Mouse (Mus musculus): Measurements from ENCODE around the gene Fhit. TPM values are rescaled to one million over a fixed set of nuclear protein-coding genes. Genes with fewer than 3 reads are reported as not detected.
A peak's percentile ranks its signal among the peaks of the same experiment; 100 is the strongest.
"Not testable (repeated sequence)": the region's sequence is repeated elsewhere in the genome, so short reads cannot be mapped to it uniquely, and the experiment has no call there.

The Fhit gene
- polyA plus RNA-seq, 1 experiment from 2014 or later: 4.6 TPM

- Histone ChIP-seq H3K27ac (no peak overlapping the region), H3K27me3 (replicated peaks) (no peaks in the 10 kb centered on the region), H3K4me3 (no peak overlapping the region), H3K36me3 (no peaks in the 10 kb centered on the region), H3K4me2 (replicated peaks) (no peak overlapping the region), H3K9ac (no peak overlapping the region), H3K4me1 (no peaks in the 10 kb centered on the region), H3K9me3 (no peaks in the 10 kb centered on the region)
- ATAC-seq (ENCODE audit: low FRiP score, low read depth): no peak
- 88% methylated on average over 3 of the region's 3 CpGs for WGBS
These were observed 76.2 kb downstream of the Fhit start for GRCm38 (mm10) chr14:11085596-11085995.

DNA sequence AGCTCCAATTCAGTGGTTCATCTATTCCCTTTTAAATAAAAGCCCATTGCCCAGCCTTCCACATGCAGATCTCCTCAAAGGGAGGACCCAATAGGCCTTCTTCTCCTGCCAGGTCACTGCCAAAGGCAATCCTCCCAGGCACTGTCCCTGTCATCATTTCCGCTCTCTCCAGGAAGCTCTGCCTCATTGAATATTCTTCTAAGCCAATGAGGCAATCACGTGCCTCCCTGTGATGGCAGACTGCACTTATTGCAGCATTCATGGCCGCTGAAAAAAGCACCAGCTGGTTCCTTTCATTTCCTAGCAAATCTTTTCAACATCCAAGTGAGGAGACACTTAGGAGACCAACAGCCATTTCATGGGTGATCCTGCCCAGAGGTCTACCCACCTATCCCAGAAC, 77.9 kb downstream of the Fhit start:
- Histone ChIP-seq H3K9me3 (no peaks in the 10 kb centered on the region), H3K4me3 (no peak overlapping the region), H3K4me2 (replicated peaks) (no peak overlapping the region), H3K9ac (no peak overlapping the region), H3K27ac (no peak overlapping the region), H3K27me3 (replicated peaks) (no peaks in the 10 kb centered on the region), H3K4me1 (no peaks in the 10 kb centered on the region), H3K36me3 (no peaks in the 10 kb centered on the region)
- ATAC-seq (ENCODE audit: low FRiP score, low read depth): no peak; the same call in 1 of the 2 replicates
- WGBS: 24% methylated on average over 3 of the region's 3 CpGs

DNA sequence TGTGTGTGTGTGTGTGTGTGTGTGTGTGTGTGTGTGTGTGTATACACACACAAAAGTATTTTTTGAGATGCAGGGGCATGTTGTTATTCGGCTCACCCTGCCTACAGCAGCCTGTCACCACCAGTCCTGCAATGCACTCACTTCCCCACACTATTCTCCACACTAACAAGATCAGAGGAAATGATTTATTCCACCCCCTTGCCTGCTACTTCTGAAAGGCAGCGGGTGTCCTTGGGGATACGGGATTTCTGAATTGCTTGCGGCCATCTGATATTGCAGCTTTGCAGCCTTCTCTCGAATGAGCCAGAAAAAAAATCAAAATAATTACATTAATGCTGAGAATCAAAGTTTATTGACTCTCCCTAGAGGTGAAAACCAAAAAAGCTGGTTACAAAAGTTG, 78.4 kb downstream of the Fhit start:
- WGBS: 53% methylated on average over 5 of the region's 5 CpGs
- no peaks in the 10 kb centered on the region for H3K36me3 ChIP-seq
- no peak overlapping the region for H3K4me2 ChIP-seq (replicated peaks)
- H3K4me1 ChIP-seq: no peaks in the 10 kb centered on the region
- H3K9ac ChIP-seq: no peak overlapping the region
- H3K27ac ChIP-seq: no peak overlapping the region
- H3K4me3 ChIP-seq: no peak overlapping the region
- 0 out of 2 replicates have a peak, but pooled peaks have one; percentile 50 for ATAC-seq (ENCODE audit: low FRiP score, low read depth)
- no peaks in the 10 kb centered on the region for H3K9me3 ChIP-seq
- H3K27me3 ChIP-seq (replicated peaks): no peaks in the 10 kb centered on the region

GRCm38 (mm10) chr14:11063594-11063993, 98.2 kb downstream of the Fhit start:
- no peak overlapping the region for H3K9ac ChIP-seq
- 63% methylated on average over 2 of the region's 2 CpGs for WGBS
- no peak for ATAC-seq (ENCODE audit: low FRiP score, low read depth)
- no peak overlapping the region for H3K4me2 ChIP-seq (replicated peaks)
- no peaks in the 10 kb centered on the region for H3K36me3 ChIP-seq
- no peaks in the 10 kb centered on the region for H3K9me3 ChIP-seq
- no peak overlapping the region for H3K4me3 ChIP-seq
- no peaks in the 10 kb centered on the region for H3K27me3 ChIP-seq (replicated peaks)
- H3K4me1 ChIP-seq: no peaks in the 10 kb centered on the region
- H3K27ac ChIP-seq: no peak overlapping the region

DNA sequence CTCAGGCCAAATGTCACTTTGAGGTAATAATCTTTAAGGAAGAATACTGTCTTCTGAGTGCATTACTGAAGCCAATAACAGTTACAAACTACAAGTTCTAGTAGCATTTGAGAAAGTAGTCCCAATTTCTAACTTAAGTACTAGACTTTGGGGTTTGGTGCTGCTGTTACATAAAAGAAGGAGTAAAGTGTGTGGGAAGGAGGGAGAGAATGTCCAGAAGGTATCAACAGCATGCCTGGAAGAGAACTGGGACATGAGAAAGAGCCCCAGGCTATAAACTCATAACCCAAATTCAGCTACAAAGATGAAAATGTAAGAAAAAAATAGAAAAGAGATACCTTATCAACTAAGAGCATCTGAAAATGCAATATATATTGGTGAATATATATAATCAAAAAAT, 101.6 kb downstream of the Fhit start:
- no peak for ATAC-seq (ENCODE audit: low FRiP score, low read depth)
- no peak overlapping the region for H3K4me2 ChIP-seq (replicated peaks)
- no peaks in the 10 kb centered on the region for H3K36me3 ChIP-seq
- no peak overlapping the region for H3K9ac ChIP-seq
- no peaks in the 10 kb centered on the region for H3K4me1 ChIP-seq
- H3K4me3 ChIP-seq: no peak overlapping the region
- no peaks in the 10 kb centered on the region for H3K9me3 ChIP-seq
- H3K27me3 ChIP-seq (replicated peaks): no peaks in the 10 kb centered on the region
- no peak overlapping the region for H3K27ac ChIP-seq

DNA sequence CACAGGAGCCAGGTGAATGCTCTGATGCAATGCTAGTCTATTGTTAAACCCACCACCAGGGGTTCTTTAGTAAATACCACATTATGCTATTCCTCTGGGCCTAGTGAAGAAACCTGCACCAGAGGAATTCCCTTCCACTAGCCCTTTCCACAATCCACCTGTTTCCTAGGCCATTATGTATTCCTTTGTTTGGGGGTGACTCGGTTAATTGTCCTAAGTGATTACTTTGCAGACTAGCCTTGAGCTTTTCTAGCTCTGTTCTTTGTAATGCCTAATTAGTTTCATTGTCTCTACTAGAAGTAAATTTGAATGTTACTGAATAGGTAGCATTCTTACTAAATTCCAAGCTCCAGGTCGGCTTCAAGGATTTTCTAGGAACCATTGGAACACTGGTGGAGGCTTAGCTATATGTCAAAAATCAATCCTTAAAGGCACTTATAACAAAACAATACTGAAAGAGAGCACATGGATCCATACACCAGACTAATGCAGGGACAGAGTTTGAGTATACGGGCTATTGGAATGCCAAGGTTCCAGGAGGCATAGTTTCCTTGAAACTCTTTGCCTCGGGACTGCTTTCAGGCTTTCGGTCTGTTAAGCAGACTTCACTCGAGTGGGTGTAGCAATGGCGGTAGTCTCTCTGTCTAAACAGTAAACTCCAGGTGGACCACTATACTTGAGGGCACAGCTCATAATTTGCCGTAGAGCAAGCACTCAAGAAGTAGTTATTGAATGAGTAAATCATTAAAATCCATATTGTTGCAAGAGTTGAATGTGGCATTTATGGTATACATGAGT, 122.1 kb downstream of the Fhit start:
- not testable (repeated sequence) for H3K4me2 ChIP-seq (replicated peaks); H3K4me3 ChIP-seq; H3K27ac ChIP-seq; H3K36me3 ChIP-seq; H3K27me3 ChIP-seq (replicated peaks); H3K9me3 ChIP-seq; ATAC-seq (ENCODE audit: low FRiP score, low read depth); H3K4me1 ChIP-seq; H3K9ac ChIP-seq
- WGBS: 63% methylated on average over 8 of the region's 8 CpGs

DNA sequence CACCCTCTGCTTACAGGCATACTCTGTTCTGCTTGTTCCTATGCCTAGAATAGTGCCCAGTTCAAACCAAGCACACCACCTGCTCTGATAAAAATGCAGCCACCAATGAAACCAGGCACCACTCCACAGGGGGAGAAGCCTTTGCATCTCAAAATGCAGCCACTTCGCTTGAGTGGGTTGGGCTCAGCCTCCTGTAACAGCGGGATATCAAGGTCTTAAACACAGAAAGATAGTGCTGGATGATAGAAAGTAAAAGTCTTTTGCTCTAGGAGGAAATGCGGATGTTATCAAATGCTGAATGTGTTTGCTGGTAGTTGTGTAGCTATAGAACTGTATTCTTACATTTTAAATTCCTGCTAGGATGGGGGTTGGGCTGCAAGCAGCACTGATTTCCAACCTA, 140.4 kb downstream of the Fhit start:
- no peak overlapping the region for H3K4me2 ChIP-seq (replicated peaks)
- H3K9me3 ChIP-seq: no peaks in the 10 kb centered on the region
- no peak for ATAC-seq (ENCODE audit: low FRiP score, low read depth)
- no peak overlapping the region for H3K4me3 ChIP-seq
- H3K9ac ChIP-seq: no peak overlapping the region
- no peaks in the 10 kb centered on the region for H3K4me1 ChIP-seq
- H3K27ac ChIP-seq: no peak overlapping the region
- WGBS: 25% methylated on average over 3 of the region's 3 CpGs
- H3K27me3 ChIP-seq (replicated peaks): no peaks in the 10 kb centered on the region
- H3K36me3 ChIP-seq: no peaks in the 10 kb centered on the region

DNA sequence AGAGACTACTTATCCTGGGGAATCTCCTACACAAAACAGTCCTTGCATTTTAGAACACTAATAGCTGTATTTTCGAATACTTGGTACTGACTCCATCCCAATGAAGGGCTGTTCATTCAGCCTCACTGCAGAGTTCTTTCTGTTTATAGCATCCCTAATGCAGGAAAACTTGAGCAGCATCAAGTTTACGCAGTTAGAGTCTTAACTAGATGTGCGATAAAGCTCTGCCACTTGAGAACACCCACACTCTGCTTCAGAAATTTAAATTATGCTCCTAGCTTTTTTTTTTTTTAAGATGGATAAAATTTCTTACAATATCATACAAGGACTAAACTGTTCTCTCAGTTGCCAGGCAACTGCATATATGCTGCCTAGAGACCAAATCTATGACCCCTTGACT, 183.2 kb downstream of the Fhit start:
- 90% methylated on average over 3 of the region's 3 CpGs for WGBS
- no peak overlapping the region for H3K9ac ChIP-seq

GRCm38 (mm10) chr14:10941647-10942046, 220.2 kb downstream of the Fhit start:
- 88% methylated on average over 1 of the region's 1 CpGs for WGBS
- Histone ChIP-seq H3K4me3 (no peak overlapping the region), H3K27ac (no peak overlapping the region), H3K4me2 (replicated peaks) (no peak overlapping the region), H3K9ac (no peak overlapping the region), H3K36me3 (no peaks in the 10 kb centered on the region), H3K27me3 (replicated peaks) (no peaks in the 10 kb centered on the region), H3K9me3 (no peaks in the 10 kb centered on the region), H3K4me1 (no peaks in the 10 kb centered on the region)
- ATAC-seq (ENCODE audit: low FRiP score, low read depth): no peak

More for the DNA sequence above, 183.2 kb downstream of the Fhit start:
- H3K36me3 ChIP-seq: no peaks in the 10 kb centered on the region
- no peaks in the 10 kb centered on the region for H3K4me1 ChIP-seq
- H3K27ac ChIP-seq: no peak overlapping the region
- H3K4me3 ChIP-seq: no peak overlapping the region
- H3K4me2 ChIP-seq (replicated peaks): no peak overlapping the region
- no peaks in the 10 kb centered on the region for H3K27me3 ChIP-seq (replicated peaks)
- H3K9me3 ChIP-seq: no peaks in the 10 kb centered on the region
- ATAC-seq (ENCODE audit: low FRiP score, low read depth): no peak

DNA sequence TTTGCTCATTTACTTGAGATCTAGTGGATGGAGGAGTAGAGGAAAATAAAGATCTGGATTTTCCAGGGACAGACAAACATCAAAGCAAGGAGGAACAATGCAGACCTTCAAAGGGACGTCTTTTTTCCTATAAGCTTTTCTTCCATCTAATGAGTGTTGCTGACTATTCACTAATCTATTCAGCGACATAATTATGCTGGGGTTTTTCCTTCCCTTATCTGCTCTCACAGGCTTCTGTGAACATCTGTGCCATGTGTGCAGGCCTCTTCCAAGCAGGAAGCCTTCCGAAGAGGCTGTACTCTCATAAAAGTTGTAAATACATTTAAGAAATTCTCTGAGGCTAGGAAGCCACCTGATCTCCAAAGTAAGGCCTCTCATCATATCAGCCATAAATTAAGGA, 228.2 kb downstream of the Fhit start:
- no peaks in the 10 kb centered on the region for H3K4me1 ChIP-seq
- no peak overlapping the region for H3K4me3 ChIP-seq
- no peaks in the 10 kb centered on the region for H3K36me3 ChIP-seq
- no peak overlapping the region for H3K27ac ChIP-seq
- ATAC-seq (ENCODE audit: low FRiP score, low read depth): no peak
- H3K27me3 ChIP-seq (replicated peaks): no peaks in the 10 kb centered on the region
- H3K9me3 ChIP-seq: no peaks in the 10 kb centered on the region
- WGBS: 22% methylated on average over 3 of the region's 3 CpGs
- H3K9ac ChIP-seq: no peak overlapping the region
- no peak overlapping the region for H3K4me2 ChIP-seq (replicated peaks)

DNA sequence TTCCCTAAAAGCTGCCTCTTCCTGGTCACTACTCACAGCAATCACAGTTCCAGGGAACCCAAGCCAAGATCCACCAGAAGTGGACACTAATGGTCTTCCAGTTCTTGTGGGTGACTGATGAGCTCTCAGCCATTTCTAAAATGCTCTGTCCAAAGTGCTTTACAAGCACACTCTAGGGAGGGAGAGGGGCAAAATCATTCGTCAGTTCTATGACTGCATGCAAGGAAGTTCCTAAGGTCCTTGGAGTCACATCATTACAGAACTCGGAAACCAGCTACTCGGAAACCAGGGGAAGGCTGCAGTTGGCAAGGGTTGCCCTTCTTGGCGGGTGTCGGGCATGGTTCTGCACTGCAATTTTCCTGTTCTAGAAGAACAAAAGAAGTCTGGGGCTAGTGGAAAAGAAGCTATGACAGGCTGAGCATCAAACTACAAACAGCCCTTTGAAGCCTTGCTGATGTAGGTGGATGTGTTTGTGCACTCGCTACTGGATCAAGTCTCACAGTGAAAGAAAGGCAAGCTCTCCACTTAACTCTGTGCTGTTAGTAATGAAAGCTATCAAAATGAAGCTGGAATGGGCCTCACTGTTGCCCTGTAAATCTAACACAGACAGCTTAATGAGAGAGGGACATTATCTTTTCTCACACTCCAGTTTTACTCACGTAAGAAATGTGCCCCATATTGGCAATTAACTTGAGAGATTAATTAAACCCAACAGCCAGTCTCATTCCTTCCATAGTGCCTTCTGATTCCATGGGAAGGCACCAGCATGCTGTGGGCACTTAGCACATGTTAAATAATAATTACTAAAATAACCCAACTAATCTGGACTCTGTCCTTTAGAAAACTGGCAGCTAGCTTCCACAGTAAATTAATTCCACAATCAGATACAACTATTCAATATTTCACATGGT, 243.7 kb downstream of the Fhit start:
- Histone ChIP-seq H3K4me1 (no peaks in the 10 kb centered on the region), H3K4me3 (no peak overlapping the region), H3K27ac (no peak overlapping the region), H3K9ac (no peak overlapping the region), H3K4me2 (replicated peaks) (no peak overlapping the region), H3K36me3 (no peaks in the 10 kb centered on the region), H3K9me3 (no peaks in the 10 kb centered on the region), H3K27me3 (replicated peaks) (no peaks in the 10 kb centered on the region)
- 68% methylated on average over 7 of the region's 7 CpGs for WGBS
- peak; percentile 48; the same call in 1 of the 2 replicates for ATAC-seq (ENCODE audit: low FRiP score, low read depth)

DNA sequence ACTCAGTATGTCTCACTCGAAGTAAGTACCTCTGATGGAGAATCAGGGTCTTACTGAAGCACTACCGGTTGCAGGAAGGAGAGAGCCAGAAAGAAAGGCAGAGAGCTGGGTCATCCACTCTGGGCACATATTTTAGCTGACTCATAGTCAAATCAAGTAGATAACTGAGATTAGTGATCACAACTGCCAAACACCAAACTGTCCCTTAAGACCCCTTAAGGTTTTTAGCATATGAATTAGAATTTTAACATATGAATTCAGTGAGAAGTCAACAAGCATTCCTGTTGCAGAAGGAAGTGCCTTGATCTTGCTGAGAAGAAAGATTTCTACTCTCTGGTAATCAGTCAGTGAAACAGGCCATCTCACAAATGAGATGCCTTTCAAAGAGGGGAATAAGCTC, 253.8 kb downstream of the Fhit start:
- Histone ChIP-seq H3K36me3 (no peaks in the 10 kb centered on the region), H3K4me2 (replicated peaks) (no peak overlapping the region), H3K4me3 (no peak overlapping the region), H3K9me3 (no peaks in the 10 kb centered on the region; the same call in 1 of the 2 replicates), H3K27me3 (replicated peaks) (no peaks in the 10 kb centered on the region), H3K9ac (no peak overlapping the region), H3K27ac (no peak overlapping the region), H3K4me1 (no peaks in the 10 kb centered on the region)
- 73% methylated on average over 2 of the region's 2 CpGs for WGBS
- no peak for ATAC-seq (ENCODE audit: low FRiP score, low read depth)
